Mouse (Mus musculus) limb, embryonic 11.5 days (tissue): ENCODE measurements around the gene Catsper1. TPM values are rescaled to one million over a fixed set of nuclear protein-coding genes. Genes with fewer than 3 reads are reported as not detected.

Experiments used
- ATAC-seq: fragments of 200-750 bp; cut with Nextera tagmentation; 2 replicates; pipeline ENCODE4 v1.8.0; 2017; ENCODE audit warnings: low read depth; ENCODE audit not compliant: insufficient number of reproducible peaks, low FRiP score, low TSS enrichment
- DNase-seq: peaks from one replicate; pipeline ENCODE4 v3.0.0-alpha.2; 2015; ENCODE audit warnings: low spot score
- H3K27ac ChIP-seq: fragments of 300-500 bp; sonication (generic); replicated peaks from 2 replicates; pipeline ENCODE4 v1.5.1; 2014; ENCODE audit warnings: low read depth, mild to moderate bottlenecking, low read length
- H3K27me3 ChIP-seq: fragments of 300-500 bp; sonication (generic); 2 replicates; pipeline ENCODE4 v1.6.1; 2014; ENCODE audit warnings: mild to moderate bottlenecking, low read length, mixed read lengths; ENCODE audit not compliant: control insufficient read depth, insufficient read depth
- H3K36me3 ChIP-seq: fragments of 300-500 bp; sonication (generic); 2 replicates; pipeline ENCODE4 v1.6.1; 2014; ENCODE audit warnings: mild to moderate bottlenecking, low read length, moderate library complexity, mixed read lengths; ENCODE audit not compliant: control insufficient read depth, insufficient read depth
- H3K4me1 ChIP-seq: fragments of 300-500 bp; sonication (generic); 2 replicates; pipeline ENCODE4 v1.6.1; 2014; ENCODE audit warnings: low read length, mixed read lengths; ENCODE audit not compliant: control insufficient read depth, insufficient read depth
- H3K4me2 ChIP-seq: fragments of 300-500 bp; sonication (generic); 2 replicates; pipeline ENCODE4 v1.6.1; 2014; ENCODE audit warnings: low read depth, mild to moderate bottlenecking, moderate library complexity; ENCODE audit not compliant: severe bottlenecking
- H3K4me3 ChIP-seq: fragments of 300-500 bp; sonication (generic); 2 replicates; pipeline ENCODE4 v1.5.1; 2014; ENCODE audit warnings: low read depth, low read length
- H3K9ac ChIP-seq: fragments of 300-500 bp; sonication (generic); 2 replicates; pipeline ENCODE4 v1.6.1; 2014; ENCODE audit warnings: mild to moderate bottlenecking, low read length
- H3K9me3 ChIP-seq: fragments of 300-500 bp; sonication (generic); 2 replicates; pipeline ENCODE4 v1.6.1; 2016; ENCODE audit warnings: low read length; ENCODE audit not compliant: control insufficient read depth
- WGBS: fragments of 180-500 bp; shearing (Covaris S2); extraction: QIAGEN DNeasy Blood & Tissue Kit; methylation state at CpG from one replicate; pipeline ENCODE4 v1.1.7; 2014; 5-methylcytosine and 5-hydroxymethylcytosine counted together
- polyA plus RNA-seq: library from polyadenylated mRNA; unstranded; fragments of >200 nt; fragmentation: Nextera tagmentation; extraction: Ambion mirVana; gene quantifications from 2 replicates; pipeline ENCODE4 v1.2.1, GENCODE M21; 2014

Gene Catsper1
- polyA plus RNA-seq, 1 experiment from 2014 or later = not detected

GRCm38 (mm10) chr19:5306968-5307734, 28.4 kb upstream of the Catsper1 start:
- peak overlapping the region; percentile 34; the same call in 1 of the 2 replicates for H3K4me2 ChIP-seq
- no peaks in the 10 kb centered on the region; the same call in 1 of the 2 replicates for H3K27me3 ChIP-seq
- 33% methylated on average over 98 of the region's 98 CpGs for WGBS
- H3K9me3 ChIP-seq = no peaks in the 10 kb centered on the region
- H3K36me3 ChIP-seq = no peaks in the 10 kb centered on the region
- no peaks in the 10 kb centered on the region for H3K4me1 ChIP-seq
- ATAC-seq (no peak), DNase-seq (peak; percentile 47)
- no peak overlapping the region for H3K27ac ChIP-seq
- no peak overlapping the region for H3K9ac ChIP-seq
- H3K4me3 ChIP-seq = no peak overlapping the region

- Histone ChIP-seq H3K4me3 (no peak overlapping the region), H3K27me3 (no peaks in the 10 kb centered on the region; the same call in 1 of the 2 replicates), H3K27ac (no peak overlapping the region), H3K36me3 (no peaks in the 10 kb centered on the region), H3K9ac (no peak overlapping the region), H3K4me2 (no peak overlapping the region), H3K9me3 (no peaks in the 10 kb centered on the region), H3K4me1 (no peaks in the 10 kb centered on the region)
- WGBS = 85% methylated on average over 7 of the region's 7 CpGs
- ATAC-seq = no peak
- DNase-seq = no peak
Observed at GRCm38 (mm10) chr19:5309025-5309424, 26.5 kb upstream of the Catsper1 start.

DNA sequence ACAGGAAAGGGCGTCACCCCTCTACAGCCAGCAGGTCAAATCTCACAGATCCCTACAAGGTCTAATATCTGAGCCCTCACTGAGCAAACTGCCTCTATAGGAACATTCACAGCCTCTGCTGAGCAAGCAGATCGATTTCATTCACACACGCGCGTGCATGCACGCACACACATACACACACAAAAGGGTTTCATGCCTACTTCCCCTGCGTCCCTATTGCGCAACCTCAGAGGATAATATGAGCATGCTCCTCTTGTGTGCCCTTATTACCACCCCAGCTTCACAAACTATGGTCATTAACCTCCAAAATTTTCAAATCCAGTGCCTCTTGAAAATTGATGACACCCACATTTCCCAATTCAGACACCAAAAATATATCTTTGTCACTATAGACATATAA, 22.4 kb upstream of the Catsper1 start:
- Histone ChIP-seq H3K4me2 (no peak overlapping the region), H3K27ac (no peak overlapping the region), H3K4me3 (no peak overlapping the region), H3K36me3 (no peaks in the 10 kb centered on the region), H3K9ac (no peak overlapping the region), H3K9me3 (no peaks in the 10 kb centered on the region), H3K4me1 (no peaks in the 10 kb centered on the region), H3K27me3 (no peaks in the 10 kb centered on the region)
- no peak for ATAC-seq
- 88% methylated on average over 8 of the region's 8 CpGs for WGBS
- no peak for DNase-seq

DNA sequence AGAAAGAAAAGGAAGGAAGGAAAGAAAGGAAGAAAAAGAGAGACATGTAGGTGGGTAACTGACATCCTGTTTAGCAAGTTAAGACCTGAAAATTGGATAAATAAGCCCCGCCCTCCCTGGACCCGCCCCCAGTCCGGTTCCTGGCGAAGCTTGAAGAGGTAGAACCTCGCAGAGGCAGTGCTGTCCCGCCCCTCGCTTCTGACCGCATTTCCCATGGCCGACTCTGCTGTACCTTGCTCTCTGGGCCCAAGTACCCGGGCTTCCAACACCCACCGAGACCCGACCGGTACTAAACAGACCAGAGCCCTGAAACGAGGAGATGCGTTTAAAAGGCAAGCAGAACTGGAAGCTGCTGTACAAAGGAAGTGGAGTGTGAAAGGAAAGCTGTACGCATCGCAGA, 11.7 kb upstream of the Catsper1 start:
- no peak for ATAC-seq

GRCm38 (mm10) chr19:5327970-5328369, 7.6 kb upstream of the Catsper1 start:
- Histone ChIP-seq H3K4me2 (no peak overlapping the region), H3K4me3 (no peak overlapping the region), H3K4me1 (no peaks in the 10 kb centered on the region), H3K9me3 (no peaks in the 10 kb centered on the region), H3K27me3 (no peaks in the 10 kb centered on the region), H3K36me3 (no peaks in the 10 kb centered on the region), H3K27ac (no peak overlapping the region), H3K9ac (no peak overlapping the region)
- WGBS = 76% methylated on average over 19 of the region's 19 CpGs
- no peak for DNase-seq
- ATAC-seq = no peak

More for the DNA sequence above, 11.7 kb upstream of the Catsper1 start:
- no peaks in the 10 kb centered on the region for H3K4me1 ChIP-seq
- no peak overlapping the region for H3K4me3 ChIP-seq
- H3K9me3 ChIP-seq = no peaks in the 10 kb centered on the region
- 60% methylated on average over 17 of the region's 17 CpGs for WGBS
- no peaks in the 10 kb centered on the region for H3K36me3 ChIP-seq
- H3K9ac ChIP-seq = no peak overlapping the region
- no peaks in the 10 kb centered on the region for H3K27me3 ChIP-seq
- DNase-seq = no peak
- no peak overlapping the region for H3K27ac ChIP-seq
- no peak overlapping the region for H3K4me2 ChIP-seq

GRCm38 (mm10) chr19:5334741-5335140, 800 bp upstream of the Catsper1 start:
- ATAC-seq (no peak), DNase-seq (no peak)

DNA sequence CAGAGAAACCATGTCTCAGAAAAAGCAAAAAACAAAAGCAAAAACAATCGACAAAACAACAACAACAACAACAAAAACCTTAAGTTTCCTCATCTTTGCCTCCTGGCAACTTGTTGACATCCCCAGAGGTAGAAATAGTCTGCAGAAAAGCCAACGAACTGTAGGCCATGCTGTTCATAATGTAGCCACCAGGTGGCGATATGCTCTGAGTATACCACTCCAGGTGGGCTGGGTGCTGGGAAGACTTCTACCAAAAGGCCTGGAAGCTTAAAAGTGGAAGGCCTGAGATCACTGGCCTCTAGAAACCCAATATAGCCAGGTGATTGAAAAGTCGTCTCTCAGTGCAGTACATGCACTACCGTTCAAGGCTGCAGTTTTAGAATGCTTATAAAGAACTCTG, 2.4 kb downstream of the Catsper1 start:
- H3K27ac ChIP-seq = no peak overlapping the region
- no peaks in the 10 kb centered on the region for H3K9me3 ChIP-seq
- H3K4me1 ChIP-seq = no peaks in the 10 kb centered on the region
- no peak overlapping the region for H3K4me2 ChIP-seq
- H3K4me3 ChIP-seq = no peak overlapping the region
- peak; percentile 85 for DNase-seq
- ATAC-seq = no peak
- no peaks in the 10 kb centered on the region; the same call in 1 of the 2 replicates for H3K36me3 ChIP-seq
- no peak overlapping the region for H3K9ac ChIP-seq
- WGBS = 23% methylated on average over 5 of the region's 5 CpGs
- H3K27me3 ChIP-seq = no peaks in the 10 kb centered on the region

More at GRCm38 (mm10) chr19:5334741-5335140, 800 bp upstream of the Catsper1 start:
- H3K4me3 ChIP-seq = no peak overlapping the region
- no peaks in the 10 kb centered on the region for H3K4me1 ChIP-seq
- H3K27me3 ChIP-seq = no peaks in the 10 kb centered on the region
- no peak overlapping the region for H3K4me2 ChIP-seq
- no peak overlapping the region for H3K27ac ChIP-seq
- 78% methylated on average over 5 of the region's 5 CpGs for WGBS
- no peak overlapping the region for H3K9ac ChIP-seq
- H3K9me3 ChIP-seq = no peaks in the 10 kb centered on the region
- H3K36me3 ChIP-seq = no peaks in the 10 kb centered on the region; the same call in 1 of the 2 replicates

DNA sequence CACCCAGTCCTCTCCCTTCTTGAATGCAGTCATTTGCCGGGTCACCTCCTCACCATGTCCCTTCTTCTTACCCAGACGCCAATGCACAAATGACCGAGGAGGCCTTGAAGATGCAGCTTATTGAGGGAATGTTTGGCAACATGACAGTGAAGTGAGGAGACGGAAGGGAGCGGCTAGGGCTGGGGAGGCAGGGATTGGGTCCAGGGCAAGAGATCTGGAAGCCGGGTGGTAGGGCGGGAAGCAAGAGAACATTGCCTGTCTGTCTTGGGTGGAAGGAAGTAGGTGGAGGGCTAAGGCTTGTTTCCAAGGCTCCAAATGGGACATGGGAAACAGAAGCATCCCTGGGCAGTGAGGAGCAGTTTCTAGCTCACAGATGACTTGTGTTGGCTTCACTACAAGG, 5.8 kb downstream of the Catsper1 start:
- Histone ChIP-seq H3K27me3 (no peaks in the 10 kb centered on the region), H3K9ac (no peak overlapping the region), H3K4me2 (no peak overlapping the region), H3K9me3 (no peaks in the 10 kb centered on the region), H3K36me3 (no peaks in the 10 kb centered on the region; the same call in 1 of the 2 replicates), H3K4me3 (no peak overlapping the region), H3K4me1 (no peaks in the 10 kb centered on the region), H3K27ac (no peak overlapping the region)
- no peak for ATAC-seq
- 88% methylated on average over 7 of the region's 7 CpGs for WGBS
- no peak for DNase-seq
